Mouse (Mus musculus) hindbrain, embryonic 11.5 days (tissue): Measurements from ENCODE around the gene Srgap1. TPM values are rescaled to one million over a fixed set of nuclear protein-coding genes. Genes with fewer than 3 reads are reported as not detected.

Experiments
- ATAC-seq: fragments of 200-750 bp; cut with Nextera tagmentation; 2 replicates; pipeline ENCODE4 v1.8.0; 2017; ENCODE audit warnings: mild to moderate bottlenecking, moderate TSS enrichment, moderate library complexity; ENCODE audit not compliant: low FRiP score
- DNase-seq: peaks from one replicate; pipeline ENCODE4 v3.0.0-alpha.2; 2015; ENCODE audit warnings: low spot score
- H3K27ac ChIP-seq: fragments of 300-500 bp; sonication (generic); 2 replicates; pipeline ENCODE4 v1.5.1; 2014; ENCODE audit warnings: mild to moderate bottlenecking, low read depth, low read length
- H3K27me3 ChIP-seq: fragments of 300-500 bp; sonication (generic); 2 replicates; pipeline ENCODE4 v1.6.1; 2014; ENCODE audit warnings: mild to moderate bottlenecking, low read length, moderate library complexity, mixed read lengths; ENCODE audit not compliant: control insufficient read depth, insufficient read depth
- H3K36me3 ChIP-seq: fragments of 300-500 bp; sonication (generic); 2 replicates; pipeline ENCODE4 v1.6.1; 2014; ENCODE audit warnings: mild to moderate bottlenecking, low read length, moderate library complexity, mixed read lengths; ENCODE audit not compliant: control insufficient read depth, insufficient read depth
- H3K4me1 ChIP-seq: fragments of 300-500 bp; sonication (generic); replicated peaks from 2 replicates; pipeline ENCODE4 v1.6.1; 2014; ENCODE audit warnings: low read length, mixed read lengths; ENCODE audit not compliant: control insufficient read depth, insufficient read depth
- H3K4me2 ChIP-seq: fragments of 300-500 bp; sonication (generic); replicated peaks from 2 replicates; pipeline ENCODE4 v1.6.1; 2014; ENCODE audit warnings: mild to moderate bottlenecking, low read depth, low read length
- H3K4me3 ChIP-seq: fragments of 300-500 bp; sonication (generic); 2 replicates; pipeline ENCODE4 v1.5.1; 2014; ENCODE audit warnings: low read depth, low read length
- H3K9ac ChIP-seq: fragments of 300-500 bp; sonication (generic); 2 replicates; pipeline ENCODE4 v1.6.1; 2014; ENCODE audit warnings: low read depth, low read length
- H3K9me3 ChIP-seq: fragments of 300-500 bp; sonication (generic); 2 replicates; pipeline ENCODE4 v1.6.1; 2016; ENCODE audit warnings: low read length; ENCODE audit not compliant: control insufficient read depth
- WGBS: fragments of 180-500 bp; shearing (Covaris S2); extraction: QIAGEN DNeasy Blood & Tissue Kit; methylation state at CpG from one replicate; pipeline ENCODE4 v1.1.7; 2014; 5-methylcytosine and 5-hydroxymethylcytosine counted together
- polyA plus RNA-seq: library from polyadenylated mRNA; unstranded; fragments of >200 nt; fragmentation: Nextera tagmentation; extraction: Ambion mirVana; gene quantifications from 2 replicates; pipeline ENCODE4 v1.2.1, GENCODE M21; 2014

Srgap1 gene
- polyA plus RNA-seq, 1 experiment from 2014 or later = 26.5 TPM

- Histone ChIP-seq H3K9me3 (no peaks in the 10 kb centered on the region), H3K9ac (no peak overlapping the region), H3K4me2 (no peak overlapping the region), H3K36me3 (no peaks in the 10 kb centered on the region), H3K27ac (no peak overlapping the region), H3K4me3 (no peak overlapping the region), H3K27me3 (no peaks in the 10 kb centered on the region), H3K4me1 (no peaks in the 10 kb centered on the region)
- ATAC-seq (no peak), DNase-seq (no peak)
- 57% methylated on average over 5 of the region's 5 CpGs for WGBS
Observed at GRCm38 (mm10) chr10:121994660-121995059, 52.5 kb downstream of the Srgap1 start.

DNA sequence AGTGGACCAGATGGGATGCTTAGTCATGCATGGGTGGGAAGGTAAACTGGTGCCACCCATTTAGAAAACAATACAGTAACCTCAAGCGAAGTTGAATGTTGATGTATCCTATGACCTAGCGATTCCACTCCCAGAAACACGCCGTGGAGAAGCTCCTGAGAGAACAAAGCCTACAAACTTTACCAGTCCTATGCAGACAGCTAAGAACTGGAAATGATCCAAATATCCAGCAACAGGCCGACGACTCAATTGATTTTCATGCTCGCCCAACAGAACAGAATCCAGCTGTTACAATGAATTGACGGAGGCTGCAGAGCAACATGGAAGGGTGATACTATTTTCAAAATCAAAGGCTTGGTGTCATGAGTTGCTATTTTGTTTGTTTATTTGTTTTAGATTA is 54.5 kb downstream of the Srgap1 start:
- 74% methylated on average over 8 of the region's 8 CpGs for WGBS
- Histone ChIP-seq H3K36me3 (no peaks in the 10 kb centered on the region), H3K27ac (no peak overlapping the region), H3K4me1 (no peaks in the 10 kb centered on the region), H3K4me2 (no peak overlapping the region), H3K4me3 (no peak overlapping the region), H3K9me3 (no peaks in the 10 kb centered on the region), H3K27me3 (no peaks in the 10 kb centered on the region), H3K9ac (no peak overlapping the region)
- DNase-seq (no peak), ATAC-seq (no peak)

GRCm38 (mm10) chr10:121986997-121987396 is 60.1 kb downstream of the Srgap1 start:
- Histone ChIP-seq H3K4me3 (no peak overlapping the region), H3K27ac (no peak overlapping the region), H3K27me3 (no peaks in the 10 kb centered on the region), H3K4me2 (no peak overlapping the region), H3K4me1 (no peaks in the 10 kb centered on the region), H3K9ac (no peak overlapping the region), H3K36me3 (no peaks in the 10 kb centered on the region), H3K9me3 (no peaks in the 10 kb centered on the region)
- ATAC-seq (no peak), DNase-seq (no peak)
- WGBS = 83% methylated on average over 4 of the region's 4 CpGs

GRCm38 (mm10) chr10:121984887-121985286 is 62.2 kb downstream of the Srgap1 start:
- no peak overlapping the region for H3K27ac ChIP-seq
- H3K4me1 ChIP-seq = no peaks in the 10 kb centered on the region
- no peak overlapping the region for H3K4me3 ChIP-seq
- H3K27me3 ChIP-seq = no peaks in the 10 kb centered on the region
- no peaks in the 10 kb centered on the region for H3K36me3 ChIP-seq
- H3K9ac ChIP-seq = no peak overlapping the region
- no peak for ATAC-seq
- no peak overlapping the region for H3K4me2 ChIP-seq
- WGBS = 93% methylated on average over 10 of the region's 10 CpGs
- DNase-seq = no peak
- no peaks in the 10 kb centered on the region for H3K9me3 ChIP-seq

DNA sequence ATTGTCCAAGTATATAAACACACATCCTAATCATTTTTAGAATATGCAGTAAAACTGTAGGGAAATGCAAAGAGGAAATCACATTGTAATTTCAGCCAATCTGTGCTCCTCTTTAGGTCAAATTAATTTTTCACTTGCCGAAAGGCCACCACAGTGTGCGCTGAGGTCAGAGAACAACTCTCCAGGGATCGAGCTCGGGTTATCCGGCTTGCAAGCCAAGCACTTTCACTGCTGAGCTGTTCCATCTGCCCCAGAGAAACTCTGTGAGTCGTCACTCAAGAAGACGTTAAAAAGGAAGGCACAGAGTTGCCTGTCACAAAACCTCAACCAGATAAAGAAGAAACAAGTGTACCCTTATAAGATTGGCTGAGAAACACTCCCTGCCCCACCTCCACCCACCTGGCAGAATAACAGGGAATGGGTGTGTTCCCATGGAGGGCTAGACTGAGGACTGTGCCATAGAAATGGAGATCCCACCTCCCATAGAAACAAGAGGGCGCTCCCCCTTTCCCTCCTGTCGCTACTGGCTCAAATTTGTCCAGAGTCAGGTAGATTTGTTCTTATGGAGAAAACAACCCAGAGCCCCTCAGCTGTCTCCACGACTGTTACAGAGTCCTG is 63.0 kb downstream of the Srgap1 start:
- Histone ChIP-seq H3K4me1 (no peaks in the 10 kb centered on the region), H3K4me2 (no peak overlapping the region), H3K9ac (no peak overlapping the region), H3K27ac (no peak overlapping the region), H3K4me3 (no peak overlapping the region), H3K9me3 (no peaks in the 10 kb centered on the region), H3K27me3 (no peaks in the 10 kb centered on the region), H3K36me3 (no peaks in the 10 kb centered on the region)
- DNase-seq (no peak), ATAC-seq (no peak)
- 60% methylated on average over 10 of the region's 10 CpGs for WGBS

DNA sequence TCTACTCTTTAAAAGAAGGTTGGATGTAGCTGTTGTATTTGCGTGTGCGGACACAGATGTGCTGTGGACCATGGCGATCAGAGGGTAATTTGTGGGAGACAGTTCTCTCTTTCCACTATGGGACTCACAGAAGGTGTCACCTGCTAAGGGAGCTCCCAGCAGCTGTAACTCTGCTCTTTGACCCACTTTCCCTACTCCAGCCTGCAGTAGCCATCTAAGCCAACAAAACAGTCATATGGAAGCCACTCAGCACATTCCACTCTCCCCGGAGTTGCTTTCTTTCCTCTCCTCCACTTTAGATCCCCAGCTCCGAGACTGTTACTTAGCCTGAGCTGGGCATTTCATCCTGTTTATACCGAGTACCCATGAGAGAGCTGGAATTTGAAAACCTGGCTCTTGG is 71.8 kb downstream of the Srgap1 start:
- Histone ChIP-seq H3K27ac (no peak overlapping the region), H3K4me3 (no peak overlapping the region), H3K27me3 (no peaks in the 10 kb centered on the region), H3K4me2 (no peak overlapping the region), H3K4me1 (0 out of 2 replicates have a peak, but pooled peaks cover 3% of the 10 kb centered on the region), H3K9me3 (no peaks in the 10 kb centered on the region), H3K36me3 (no peaks in the 10 kb centered on the region), H3K9ac (no peak overlapping the region)
- WGBS = 88% methylated on average over 6 of the region's 6 CpGs
- ATAC-seq (no peak), DNase-seq (no peak)

DNA sequence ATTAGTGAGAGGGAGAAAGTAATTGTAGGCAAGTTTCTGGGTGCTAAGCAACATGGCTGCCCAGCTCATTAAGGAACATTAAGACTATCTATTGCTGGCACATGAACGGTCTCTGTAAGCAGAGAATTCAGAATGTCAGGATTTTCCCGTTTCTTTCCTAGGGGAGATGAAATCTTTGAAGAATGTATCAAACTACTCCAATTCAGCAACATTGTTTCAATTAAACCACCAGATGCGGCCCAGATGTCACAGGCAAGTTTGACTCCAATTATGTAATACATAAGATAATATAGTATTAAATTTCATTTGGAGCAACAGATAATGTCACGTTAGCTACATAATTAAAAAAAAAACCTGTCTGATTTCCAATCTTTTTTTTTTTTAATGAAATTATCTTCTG is 72.5 kb downstream of the Srgap1 start:
- H3K27ac ChIP-seq = no peak overlapping the region
- ATAC-seq (no peak), DNase-seq (no peak)
- no peak overlapping the region for H3K9ac ChIP-seq
- no peaks in the 10 kb centered on the region for H3K36me3 ChIP-seq
- H3K4me3 ChIP-seq = no peak overlapping the region
- 84% methylated on average over 4 of the region's 4 CpGs for WGBS
- no peak overlapping the region for H3K4me2 ChIP-seq
- H3K27me3 ChIP-seq = no peaks in the 10 kb centered on the region
- H3K9me3 ChIP-seq = no peaks in the 10 kb centered on the region
- H3K4me1 ChIP-seq = 0 out of 2 replicates have a peak, but pooled peaks cover 3% of the 10 kb centered on the region

DNA sequence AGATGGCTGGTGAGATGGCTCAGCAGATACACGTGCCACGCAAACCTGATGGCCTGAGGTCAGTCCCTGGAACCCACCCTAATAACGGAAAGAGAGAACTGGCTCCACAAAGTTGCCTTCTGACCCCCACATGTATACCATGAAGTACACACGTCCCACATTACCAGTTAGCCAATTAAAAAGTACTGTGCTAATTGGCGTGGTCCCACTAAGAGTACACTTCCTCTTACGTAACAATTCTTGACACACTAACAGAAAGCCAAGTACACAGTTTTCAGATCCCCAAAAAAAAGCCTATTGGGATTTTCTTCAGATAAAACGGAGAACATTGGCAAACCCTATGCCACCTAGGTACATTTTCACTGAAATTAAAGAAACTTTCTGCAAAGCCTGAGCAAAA is 73.8 kb downstream of the Srgap1 start:
- no peaks in the 10 kb centered on the region for H3K27me3 ChIP-seq
- DNase-seq = no peak
- H3K4me1 ChIP-seq = 0 out of 2 replicates have a peak, but pooled peaks cover 3% of the 10 kb centered on the region
- no peak for ATAC-seq
- H3K4me3 ChIP-seq = no peak overlapping the region
- no peaks in the 10 kb centered on the region for H3K9me3 ChIP-seq
- no peak overlapping the region for H3K9ac ChIP-seq
- WGBS = 89% methylated on average over 7 of the region's 7 CpGs
- no peak overlapping the region for H3K4me2 ChIP-seq
- H3K27ac ChIP-seq = no peak overlapping the region
- H3K36me3 ChIP-seq = no peaks in the 10 kb centered on the region

- DNase-seq (no peak), ATAC-seq (no peak)
- no peak overlapping the region for H3K9ac ChIP-seq
- 0 out of 2 replicates have a peak, but pooled peaks cover 3% of the 10 kb centered on the region for H3K4me1 ChIP-seq
- no peak overlapping the region for H3K4me2 ChIP-seq
- H3K36me3 ChIP-seq = no peaks in the 10 kb centered on the region
- H3K27me3 ChIP-seq = no peaks in the 10 kb centered on the region
- no peak overlapping the region for H3K27ac ChIP-seq
- no peaks in the 10 kb centered on the region for H3K9me3 ChIP-seq
- 90% methylated on average over 10 of the region's 10 CpGs for WGBS
- H3K4me3 ChIP-seq = no peak overlapping the region
Observed at GRCm38 (mm10) chr10:121972249-121972892, 74.7 kb downstream of the Srgap1 start.
